Mouse (Mus musculus): ENCODE measurements at regions not wholly inside any gene's neighbourhood (a gene's known extent, or its start where the extent isn't known, plus 50 kb on each side); places are given as distances from the start of the nearest gene placed in this dataset.

DNA sequence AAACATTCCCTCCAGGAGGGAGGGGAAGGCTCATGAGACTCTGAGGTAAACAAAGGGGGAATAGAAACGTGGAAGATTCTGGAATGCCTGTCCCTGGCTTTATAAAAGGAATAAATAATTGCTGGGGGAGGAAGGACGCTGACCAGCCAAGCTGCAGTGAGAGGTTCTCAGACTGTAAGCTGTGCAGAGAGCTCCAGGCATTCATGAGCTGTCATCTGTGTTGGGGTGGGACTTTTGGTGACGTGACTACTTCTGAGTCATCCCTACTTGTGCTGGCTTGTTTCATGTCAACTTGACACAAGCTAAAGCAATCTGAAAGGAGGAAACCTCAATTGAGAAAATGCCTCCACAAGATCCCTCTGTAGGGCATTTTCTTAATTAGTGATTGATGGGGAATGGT, 246.9 kb downstream of the Sp3 start:
- in situ Hi-C loops (cut with MboI; ENCODE audit: low pct_ligation_motif_present, low pct_unique_long_range_greater_than_20kb, low sequenced_read_pairs) = loop anchor here (10.0 kb wide), 1 partner anchor 321 kb away; no protein-coding TSS in a partner anchor
- H3K9ac ChIP-seq (ENCODE audit: insufficient read depth, low read depth) = no peak overlapping the region
- DNase-seq (ENCODE audit: extremely low read depth) = no peak
- no peak overlapping the region for H3K4me2 ChIP-seq (ENCODE audit: insufficient read depth, low read depth, poor library complexity, severe bottlenecking)
- H3K4me1 ChIP-seq (ENCODE audit: control insufficient read depth in 1 of 2, insufficient read depth in 2 of 2) = peaks cover 5 to 33% of the 10 kb centered on the region in 2 experiments; a peak in 3 of 4 replicates
- dilution Hi-C loops (cut with MboI; ENCODE audit: extremely low pct_ligation_motif_present, extremely low pct_unique_long_range_greater_than_20kb, low sequenced_read_pairs) = no loop called here
- no peak overlapping the region for H3K4me3 ChIP-seq (replicated peaks in 1 of 3; ENCODE audit: low read depth in 2 of 3, low read length in 2 of 3, poor library complexity in 1 of 3)
- no peaks in the 10 kb centered on the region for H3K36me3 ChIP-seq (replicated peaks in 1 of 2; ENCODE audit: control insufficient read depth in 1 of 2, insufficient read depth in 1 of 2, low read length in 1 of 2)
- TF ChIP-seq POLR2A (IDR thresholded peaks at IDR 0.05; ENCODE audit: low read depth, low read length) (no peak), MAX (IDR thresholded peaks at IDR 0.05; ENCODE audit: low read length) (no peak), MAFK (IDR thresholded peaks at IDR 0.05; ENCODE audit: insufficient replicate concordance, low read length) (no peak), CTCF (conservative IDR thresholded peaks at IDR 0.05 in 1 of 2, IDR thresholded peaks at IDR 0.05 in 1 of 2; ENCODE audit: low read depth in 2 of 2, low read length in 2 of 2) (no peak), TBP (conservative IDR thresholded peaks at IDR 0.05; ENCODE audit: low read depth, low read length) (no peak), JUND (conservative IDR thresholded peaks at IDR 0.05; ENCODE audit: low read depth, low read length) (no peak), MXI1 (IDR thresholded peaks at IDR 0.05; ENCODE audit: low read depth, low read length) (no peak), MYC (IDR thresholded peaks at IDR 0.05; ENCODE audit: low read depth, low read length) (no peak), USF2 (conservative IDR thresholded peaks at IDR 0.05; ENCODE audit: low read depth, low read length) (no peak), POLR2AphosphoS2 (IDR thresholded peaks at IDR 0.05; ENCODE audit: low read depth, low read length) (no peak), MAZ (IDR thresholded peaks at IDR 0.05; ENCODE audit: low read depth, low read length) (no peak), IRF4 (IDR thresholded peaks at IDR 0.05; ENCODE audit: low read depth, low read length) (no peak), TCF12 (IDR thresholded peaks at IDR 0.05; ENCODE audit: low read depth, low read length) (no peak), RCOR1 (conservative IDR thresholded peaks at IDR 0.05; ENCODE audit: low read depth, low read length) (no peak), ZNF384 (IDR thresholded peaks at IDR 0.05; ENCODE audit: low read depth, low read length) (no peak), ZMIZ1 (IDR thresholded peaks at IDR 0.05; ENCODE audit: low read depth, low read length) (no peak), E2F4 (IDR thresholded peaks at IDR 0.05; ENCODE audit: insufficient replicate concordance, low read depth, low read length) (no peak), ZKSCAN1 (IDR thresholded peaks at IDR 0.05; ENCODE audit: borderline replicate concordance, low read depth, low read length) (no peak), SIN3A (IDR thresholded peaks at IDR 0.05; ENCODE audit: low read length) (no peak)
- H3K9me3 ChIP-seq (replicated peaks; ENCODE audit: low read length) = no peaks in the 10 kb centered on the region
- H3K79me2 ChIP-seq (replicated peaks; ENCODE audit: control insufficient read depth, extremely low read depth, insufficient read depth, poor library complexity, severe bottlenecking) = no peaks in the 10 kb centered on the region
- no peaks in the 10 kb centered on the region for H3K27me3 ChIP-seq (replicated peaks)
- no peak overlapping the region for H3K27ac ChIP-seq (ENCODE audit: insufficient read depth, low read depth)

GRCm38 (mm10) chr2:72735035-72735434, 245.2 kb downstream of the Sp3 start:
- Histone ChIP-seq H3K4me1 (ENCODE audit: control insufficient read depth in 1 of 2, insufficient read depth in 2 of 2) (peaks cover 5 to 27% of the 10 kb centered on the region in 2 experiments; a peak in 3 of 4 replicates), H3K9ac (ENCODE audit: insufficient read depth, low read depth) (no peak overlapping the region), H3K27me3 (replicated peaks) (no peaks in the 10 kb centered on the region), H3K9me3 (replicated peaks; ENCODE audit: low read length) (no peaks in the 10 kb centered on the region), H3K27ac (ENCODE audit: insufficient read depth, low read depth) (no peak overlapping the region), H3K4me2 (ENCODE audit: insufficient read depth, low read depth, poor library complexity, severe bottlenecking) (no peak overlapping the region), H3K36me3 (replicated peaks in 1 of 2; ENCODE audit: control insufficient read depth in 1 of 2, insufficient read depth in 1 of 2, low read length in 1 of 2) (no peaks in the 10 kb centered on the region), H3K79me2 (replicated peaks; ENCODE audit: control insufficient read depth, extremely low read depth, insufficient read depth, poor library complexity, severe bottlenecking) (no peaks in the 10 kb centered on the region), H3K4me3 (replicated peaks in 1 of 3; ENCODE audit: low read depth in 2 of 3, low read length in 2 of 3, poor library complexity in 1 of 3) (no peak overlapping the region)
- no peak for TF ChIP-seq CHD1 (IDR thresholded peaks at IDR 0.05; ENCODE audit: low read depth, low read length)
- TF ChIP-seq ETS1 (conservative IDR thresholded peaks at IDR 0.05; ENCODE audit: low read depth, low read length) = no peak
- TF ChIP-seq NRF1 (IDR thresholded peaks at IDR 0.05; ENCODE audit: low read depth, low read length) = no peak
- TF ChIP-seq RAD21 (IDR thresholded peaks at IDR 0.05; ENCODE audit: low read depth, low read length) = no peak
- no peak for TF ChIP-seq MYC (IDR thresholded peaks at IDR 0.05; ENCODE audit: low read depth, low read length)
- TF ChIP-seq MEF2A (IDR thresholded peaks at IDR 0.05; ENCODE audit: borderline replicate concordance, low read depth, low read length) = no peak
- TF ChIP-seq POLR2A (IDR thresholded peaks at IDR 0.05; ENCODE audit: low read depth, low read length) = no peak
- TF ChIP-seq E2F4 (IDR thresholded peaks at IDR 0.05; ENCODE audit: insufficient replicate concordance, low read depth, low read length) = no peak
- no peak for TF ChIP-seq ELF1 (IDR thresholded peaks at IDR 0.05; ENCODE audit: low read depth, low read length)
- no peak for TF ChIP-seq TCF12 (IDR thresholded peaks at IDR 0.05; ENCODE audit: low read depth, low read length)
- no peak for TF ChIP-seq HCFC1 (IDR thresholded peaks at IDR 0.05; ENCODE audit: low read depth, low read length)
- no peak for TF ChIP-seq ZKSCAN1 (IDR thresholded peaks at IDR 0.05; ENCODE audit: borderline replicate concordance, low read depth, low read length)
- in situ Hi-C loops (cut with MboI; ENCODE audit: low pct_ligation_motif_present, low pct_unique_long_range_greater_than_20kb, low sequenced_read_pairs) = loop anchor here (10.0 kb wide), 1 partner anchor 320 kb away; no protein-coding TSS in a partner anchor
- DNase-seq (ENCODE audit: extremely low read depth) = no peak
- dilution Hi-C loops (cut with MboI; ENCODE audit: extremely low pct_ligation_motif_present, extremely low pct_unique_long_range_greater_than_20kb, low sequenced_read_pairs) = no loop called here
